Mouse (Mus musculus) T-helper 17 cell (primary cell): ENCODE measurements around the gene Ube2v1.

Experiments used
- in situ Hi-C, 2 experiments: fragments of 300-600 bp; cut with MboI, MseI; formaldehyde crosslinking; loops; 1 replicate in 1 of 2; 2 replicates in 1 of 2; pipeline ENCODE4 v1.15.1; 2025; ENCODE audit warnings: high pct_unique_total_duplicates in 2 of 2

The Ube2v1 gene

DNA sequence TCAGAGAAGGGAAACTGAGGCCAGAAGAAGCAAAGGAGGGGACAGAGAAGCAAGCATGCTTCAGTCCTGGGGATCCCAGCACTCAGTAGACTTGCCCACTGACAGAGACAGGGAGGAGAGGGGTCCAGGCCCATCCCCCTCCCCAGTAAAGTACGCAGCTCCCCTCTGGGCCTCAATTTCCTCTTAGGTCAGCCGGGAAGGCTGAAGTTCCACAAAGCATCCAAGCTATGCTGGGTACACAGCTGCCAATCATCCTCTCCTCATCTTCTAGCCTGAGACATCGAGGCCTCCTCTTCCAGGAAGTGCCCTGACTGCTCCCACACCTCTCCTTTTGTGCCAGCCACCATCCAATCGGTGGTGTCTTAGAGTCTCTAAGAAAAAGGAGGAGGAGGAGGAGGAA, 35.6 kb downstream of the Ube2v1 start:
- in situ Hi-C loops: loop anchor here in 1 of 2 experiments (5.0 kb wide), 1 partner anchor 64 kb away; no protein-coding TSS in a partner anchor

DNA sequence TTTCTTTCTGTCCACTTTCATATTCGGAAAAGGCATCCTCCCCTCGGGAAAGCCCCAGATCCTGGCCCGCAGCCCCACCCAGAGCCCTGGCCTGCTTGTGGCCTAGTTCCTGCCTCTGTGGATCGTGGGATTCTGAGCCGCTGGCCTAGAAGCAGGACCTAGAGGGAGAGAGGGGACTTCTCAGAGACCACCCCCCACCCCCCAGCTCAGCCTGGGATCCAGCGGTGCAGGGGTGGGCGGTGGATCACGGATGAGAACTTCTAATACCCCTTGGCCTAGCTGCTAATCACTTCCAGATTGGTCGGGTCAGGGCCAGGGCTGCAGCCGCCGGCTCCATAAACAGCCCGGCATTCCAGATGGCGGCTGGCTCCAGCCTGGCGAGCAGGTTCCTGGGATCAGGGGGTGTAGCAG, 36.1 kb downstream of the Ube2v1 start:
- in situ Hi-C loops: loop anchor here in 1 of 2 experiments (5.0 kb wide), 1 partner anchor 63 kb away; no protein-coding TSS in a partner anchor

DNA sequence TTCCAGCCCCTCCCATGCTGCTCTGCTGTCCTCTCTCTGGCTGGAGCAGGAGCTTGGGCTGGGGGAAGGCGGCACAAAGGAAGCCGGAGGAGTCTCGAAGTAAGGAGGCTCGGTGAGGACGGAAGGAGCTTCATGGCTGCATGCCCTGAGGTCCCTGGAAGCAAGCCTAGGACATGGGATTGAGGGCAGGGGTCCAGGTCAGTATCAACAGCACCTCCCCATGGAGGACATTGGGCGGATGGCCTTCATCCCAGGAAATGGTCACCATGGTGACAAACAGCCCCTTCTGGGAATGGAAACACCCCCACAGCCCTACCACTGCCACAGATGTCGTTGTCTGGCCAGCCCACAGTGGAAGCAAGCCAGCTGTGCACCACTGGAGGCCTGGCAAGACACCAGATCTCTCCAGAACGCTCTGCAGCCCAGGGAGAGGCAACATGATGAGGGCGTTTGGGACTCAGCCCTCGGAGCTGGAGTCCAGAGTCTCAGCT, 37.4 kb downstream of the Ube2v1 start:
- in situ Hi-C loops: no loop called here

DNA sequence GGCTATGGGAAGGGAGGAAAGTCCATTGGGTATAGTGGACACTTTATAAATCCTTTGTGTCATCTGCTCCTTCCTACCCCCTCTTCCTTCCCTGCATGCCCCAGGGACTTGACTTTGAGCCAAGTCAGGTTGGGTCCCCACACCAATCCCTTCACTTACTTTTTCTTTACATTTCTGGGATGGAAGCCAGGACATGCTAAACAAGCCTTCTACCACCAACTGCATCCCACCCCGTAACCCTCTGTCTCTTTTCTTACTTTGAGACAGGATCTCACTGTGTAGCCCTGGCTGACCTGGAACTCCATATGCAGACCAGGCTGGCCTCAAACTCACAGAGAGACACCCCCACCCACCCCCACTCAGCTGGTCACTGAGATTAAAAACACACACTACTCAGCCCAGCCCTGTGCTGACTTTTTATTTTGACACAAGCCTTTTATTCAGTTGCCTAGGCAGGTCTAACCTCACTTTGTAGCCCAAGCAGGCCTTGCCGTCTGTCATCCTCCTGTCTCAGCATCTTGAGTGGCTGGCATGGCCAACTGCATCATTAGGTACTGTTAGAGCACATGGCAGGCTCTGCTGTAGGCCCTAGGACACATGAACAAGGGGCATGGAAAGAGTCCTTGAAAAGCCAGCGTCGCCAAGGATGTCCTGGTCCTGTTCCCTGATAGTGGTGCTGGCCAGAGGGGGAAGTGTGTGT, 38.2 kb downstream of the Ube2v1 start:
- in situ Hi-C loops: no loop called here

DNA sequence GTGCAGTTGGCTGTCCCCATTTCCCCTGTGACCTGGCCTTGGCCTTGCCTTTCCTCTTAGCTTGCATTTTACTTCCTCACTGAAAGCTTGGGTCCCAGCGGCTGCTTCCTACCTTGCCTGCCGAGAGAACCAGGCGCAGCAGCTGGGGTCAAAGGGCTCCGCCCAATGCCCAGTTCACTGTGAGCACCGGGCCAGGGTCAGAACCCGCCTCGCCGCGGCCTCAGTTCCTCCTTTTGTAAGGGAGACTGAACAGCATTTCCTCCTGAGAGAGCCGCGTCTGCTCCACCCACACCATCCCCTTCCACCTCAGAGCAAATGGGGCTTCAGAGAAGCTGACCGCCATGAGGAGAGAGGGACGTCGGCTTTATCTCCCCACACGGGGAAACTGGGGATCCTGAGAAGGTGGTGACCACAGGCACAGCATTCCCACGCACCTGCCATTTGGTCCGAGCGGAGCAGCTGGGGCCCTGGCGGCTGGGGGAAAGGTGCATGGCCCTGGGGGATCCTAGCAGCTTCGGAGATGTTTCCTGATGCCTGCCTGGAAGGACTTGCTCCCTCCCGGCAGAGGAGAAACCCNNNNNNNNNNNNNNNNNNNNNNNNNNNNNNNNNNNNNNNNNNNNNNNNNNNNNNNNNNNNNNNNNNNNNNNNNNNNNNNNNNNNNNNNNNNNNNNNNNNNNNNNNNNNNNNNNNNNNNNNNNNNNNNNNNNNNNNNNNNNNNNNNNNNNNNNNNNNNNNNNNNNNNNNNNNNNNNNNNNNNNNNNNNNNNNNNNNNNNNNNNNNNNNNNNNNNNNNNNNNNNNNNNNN, 42.9 kb downstream of the Ube2v1 start:
- in situ Hi-C loops: loop anchor here in 1 of 2 experiments (10.0 kb wide), 1 partner anchor 1356 kb away; no protein-coding TSS in a partner anchor

DNA sequence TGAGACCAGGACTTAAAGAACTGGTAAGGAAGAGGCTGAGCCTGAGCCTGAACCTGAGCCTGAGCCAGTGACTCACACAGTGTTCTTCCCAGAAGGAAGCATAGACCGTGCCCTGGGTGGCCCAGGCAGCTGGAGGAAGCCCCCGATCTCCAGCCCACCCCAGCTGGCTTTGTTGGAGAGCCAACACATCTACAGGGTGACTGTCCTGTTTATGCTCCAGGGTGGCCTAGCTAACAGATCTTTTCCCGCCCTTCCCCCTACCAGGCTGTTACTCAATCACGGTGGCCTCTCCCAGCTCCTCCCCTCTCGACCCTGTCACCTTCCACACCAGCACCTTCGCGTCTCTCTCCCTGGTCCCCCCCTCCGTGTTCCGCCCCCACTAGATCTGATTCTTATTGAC, 44.9 kb downstream of the Ube2v1 start:
- in situ Hi-C loops: loop anchor here in 1 of 2 experiments (10.0 kb wide), 1 partner anchor 1358 kb away; no protein-coding TSS in a partner anchor

DNA sequence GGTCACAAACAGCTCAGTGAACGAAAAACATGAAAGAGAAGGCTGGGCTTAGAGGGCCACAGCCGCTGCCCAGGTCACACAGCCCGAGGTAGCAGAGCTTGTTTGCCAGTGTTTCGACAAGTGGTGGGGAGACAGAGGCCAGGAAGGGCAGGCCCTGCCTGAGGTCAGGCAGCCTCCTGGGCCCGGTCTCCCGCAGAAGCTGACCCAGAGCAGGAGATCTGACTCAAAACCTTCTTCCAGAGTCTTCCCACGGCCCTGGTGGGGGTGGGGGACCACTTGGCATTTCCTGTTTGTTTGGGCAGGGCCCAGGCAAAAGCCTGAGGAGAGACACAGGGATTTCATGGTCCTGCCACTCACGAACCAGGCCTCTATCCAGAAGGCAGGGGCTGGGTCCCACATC, 45.9 kb downstream of the Ube2v1 start:
- in situ Hi-C loops: loop anchor here in 1 of 2 experiments (10.0 kb wide), 1 partner anchor 1359 kb away; no protein-coding TSS in a partner anchor

DNA sequence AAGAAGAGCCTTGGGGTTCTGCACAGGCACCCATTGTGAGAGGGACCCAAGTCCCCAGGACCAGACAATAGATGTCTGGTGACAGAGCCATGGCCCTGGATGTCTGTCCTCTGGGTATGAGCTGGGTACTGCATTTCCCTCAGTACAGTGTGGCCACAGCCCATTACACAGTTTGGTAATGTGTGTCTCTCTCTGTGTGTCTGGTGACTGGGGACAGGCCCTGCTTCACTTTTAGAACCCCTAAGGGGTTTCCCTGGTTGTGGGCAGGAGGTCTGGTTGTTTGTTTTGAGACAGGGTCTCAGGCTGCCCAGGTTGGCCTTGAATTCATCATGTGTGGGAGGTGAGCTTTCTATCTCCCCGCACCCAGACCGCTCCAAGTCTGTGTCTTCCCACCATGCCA, 46.6 kb downstream of the Ube2v1 start:
- in situ Hi-C loops: loop anchor here in 1 of 2 experiments (10.0 kb wide), 1 partner anchor 1360 kb away; no protein-coding TSS in a partner anchor

DNA sequence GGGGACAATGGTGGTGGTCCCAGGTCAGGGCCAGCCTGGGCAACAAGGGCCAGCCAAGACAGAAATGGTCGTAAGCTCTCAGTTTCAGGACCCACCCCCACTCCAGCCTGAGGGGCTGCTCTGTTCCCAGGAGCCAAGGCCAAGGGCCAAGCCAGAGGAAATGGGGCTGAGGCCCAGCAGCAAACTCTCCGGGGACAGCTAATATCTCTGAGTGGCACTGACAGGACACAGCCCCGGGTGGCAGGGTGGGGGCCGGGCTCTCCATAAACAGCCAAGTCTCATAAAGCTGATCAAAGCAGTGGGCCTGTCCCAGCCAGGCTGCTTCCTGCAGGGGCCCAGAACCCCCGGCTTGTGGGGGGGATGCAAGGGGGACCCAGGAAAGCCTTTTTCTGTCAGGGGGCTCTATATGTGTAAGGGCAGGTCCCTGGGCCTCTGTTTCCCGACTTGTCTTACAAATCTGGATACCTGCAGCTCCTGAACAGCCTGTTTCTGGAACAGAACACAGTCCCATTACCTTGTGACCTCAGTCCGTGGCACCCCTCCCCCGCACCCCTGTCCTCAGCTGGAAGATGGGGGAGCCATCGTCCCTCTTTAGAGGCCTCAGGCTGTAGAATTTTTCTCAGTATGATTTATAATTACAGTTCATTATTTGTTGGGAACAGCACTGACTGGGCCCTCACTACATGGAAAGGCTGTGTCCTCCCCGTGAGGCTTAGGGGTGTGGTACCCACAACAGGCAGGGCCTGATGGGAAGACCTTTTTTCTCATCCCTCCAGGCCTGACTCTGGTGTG, 48.5 kb downstream of the Ube2v1 start:
- in situ Hi-C loops: loop anchor here in 1 of 2 experiments (10.0 kb wide), 1 partner anchor 1361 kb away; no protein-coding TSS in a partner anchor

DNA sequence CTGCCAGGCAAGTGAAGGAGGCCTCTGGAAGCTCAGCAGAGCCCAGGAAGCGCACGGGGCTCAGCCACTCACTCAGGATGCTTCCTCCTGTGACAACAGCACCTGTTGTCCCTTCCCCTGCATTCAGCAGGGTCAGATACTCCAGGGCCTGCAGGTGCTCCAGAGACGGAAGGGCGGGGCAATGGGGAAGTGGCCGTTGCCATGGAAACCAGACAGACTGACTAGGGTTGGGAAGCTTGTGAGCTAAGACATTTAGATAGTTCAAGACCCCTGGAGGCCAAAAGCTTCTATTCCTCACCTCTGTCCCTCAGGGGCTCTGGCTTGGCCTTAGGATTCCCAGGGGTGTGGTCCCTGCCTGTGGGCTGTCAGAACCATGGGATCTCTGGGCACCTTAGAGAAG, 53.4 kb downstream of the Ube2v1 start:
- in situ Hi-C loops: loop anchor here in 1 of 2 experiments (10.0 kb wide), 1 partner anchor 1446 kb away; no protein-coding TSS in a partner anchor

DNA sequence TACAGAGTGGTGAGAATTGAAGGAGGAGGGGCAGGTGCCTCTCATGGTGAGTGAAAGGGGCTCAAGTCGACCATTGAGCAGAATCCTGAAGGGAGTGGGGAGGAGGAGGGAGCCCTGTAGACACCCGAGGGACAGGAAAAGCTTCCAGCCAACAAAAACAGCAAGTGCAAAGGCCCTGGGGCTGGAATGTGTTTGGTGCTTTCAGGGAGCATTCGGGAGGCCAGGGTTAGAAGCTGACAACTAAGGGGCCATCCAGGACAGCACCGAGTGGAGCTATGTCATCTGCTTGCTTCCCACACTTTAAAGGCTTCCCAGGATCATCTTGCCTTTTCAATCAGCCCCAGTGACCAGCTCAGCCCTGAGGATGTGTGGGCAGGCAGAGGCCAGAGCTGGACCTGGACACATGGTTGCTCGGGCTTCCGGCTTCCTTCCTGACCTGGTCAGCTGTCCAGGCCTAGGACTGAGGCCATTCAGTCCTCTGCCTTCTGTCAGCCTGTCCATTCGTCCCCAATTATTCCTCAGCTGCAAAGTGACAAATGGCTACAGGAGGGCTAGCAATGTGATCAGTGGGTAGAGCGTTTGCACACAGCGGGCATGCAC, 54.6 kb downstream of the Ube2v1 start:
- in situ Hi-C loops: loop anchor here in 1 of 2 experiments (10.0 kb wide), 1 partner anchor 1448 kb away; no protein-coding TSS in a partner anchor

DNA sequence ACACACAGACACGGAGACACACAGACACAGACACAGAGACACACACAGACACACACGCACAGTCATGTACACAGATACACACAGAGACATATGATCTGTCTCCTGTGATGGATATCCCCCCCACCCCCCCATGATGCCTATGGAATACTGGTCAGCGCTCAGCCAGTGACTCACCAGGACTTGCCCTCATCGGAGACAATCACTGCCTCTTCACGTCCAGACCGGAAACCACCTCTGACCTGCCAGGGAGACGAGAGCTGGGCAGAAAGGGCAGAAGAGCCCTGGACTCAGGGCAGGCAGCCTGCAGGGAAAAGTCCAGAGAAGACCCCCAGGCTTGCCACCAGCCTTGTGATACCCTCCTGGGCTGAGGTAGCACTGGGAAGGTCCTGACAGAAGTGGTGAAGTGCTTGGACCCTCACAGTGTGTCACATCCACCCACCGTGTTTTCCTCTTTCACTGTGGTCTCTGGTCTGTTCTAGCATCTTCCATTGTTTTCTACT, 55.7 kb downstream of the Ube2v1 start:
- in situ Hi-C loops: loop anchor here in 1 of 2 experiments (10.0 kb wide), 1 partner anchor 1449 kb away; no protein-coding TSS in a partner anchor

DNA sequence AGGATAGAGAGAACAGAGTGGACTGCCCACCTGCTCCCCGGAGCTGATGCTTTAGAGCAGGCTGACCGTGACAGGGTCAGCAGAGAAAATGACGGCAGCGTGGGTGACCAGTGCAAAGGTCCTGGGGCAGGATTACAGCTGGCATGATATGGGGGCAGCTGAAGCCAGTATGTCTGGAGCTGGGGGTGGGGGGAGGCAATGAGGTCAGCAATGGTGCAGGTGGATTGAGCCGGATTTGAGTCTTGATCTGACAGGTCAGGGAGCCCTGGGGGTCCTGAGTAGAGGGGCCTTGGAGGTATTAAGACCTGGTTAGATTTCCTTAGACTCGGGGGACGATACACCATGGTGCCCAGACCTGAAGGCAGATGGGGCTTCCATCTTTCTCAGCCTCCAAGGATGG, 56.3 kb downstream of the Ube2v1 start:
- in situ Hi-C loops: loop anchor here in 1 of 2 experiments (10.0 kb wide), 1 partner anchor 1449 kb away; no protein-coding TSS in a partner anchor

DNA sequence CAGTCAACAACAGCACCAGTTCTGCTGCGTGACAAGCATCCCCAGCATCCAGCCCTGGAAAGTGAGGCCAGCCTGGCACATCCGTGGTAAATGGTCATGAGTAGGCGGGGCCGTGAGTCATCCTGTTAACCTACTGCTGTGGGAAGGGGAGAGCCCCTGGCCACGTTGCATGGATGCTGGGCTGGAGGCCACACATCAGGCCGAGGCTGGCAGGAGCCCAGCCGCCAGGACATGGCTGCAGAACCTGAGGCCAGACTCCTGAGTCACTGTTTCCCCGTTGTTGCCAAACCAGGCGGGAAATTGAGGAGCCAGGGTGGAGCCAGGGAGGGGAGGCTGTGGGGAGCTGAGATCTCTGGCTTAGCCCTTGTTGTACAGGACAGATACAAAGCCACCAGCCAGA, 57.1 kb downstream of the Ube2v1 start:
- in situ Hi-C loops: loop anchor here (10.0 to 25.0 kb wide), 2 partner anchors 1363 to 1450 kb away; no protein-coding TSS in a partner anchor

DNA sequence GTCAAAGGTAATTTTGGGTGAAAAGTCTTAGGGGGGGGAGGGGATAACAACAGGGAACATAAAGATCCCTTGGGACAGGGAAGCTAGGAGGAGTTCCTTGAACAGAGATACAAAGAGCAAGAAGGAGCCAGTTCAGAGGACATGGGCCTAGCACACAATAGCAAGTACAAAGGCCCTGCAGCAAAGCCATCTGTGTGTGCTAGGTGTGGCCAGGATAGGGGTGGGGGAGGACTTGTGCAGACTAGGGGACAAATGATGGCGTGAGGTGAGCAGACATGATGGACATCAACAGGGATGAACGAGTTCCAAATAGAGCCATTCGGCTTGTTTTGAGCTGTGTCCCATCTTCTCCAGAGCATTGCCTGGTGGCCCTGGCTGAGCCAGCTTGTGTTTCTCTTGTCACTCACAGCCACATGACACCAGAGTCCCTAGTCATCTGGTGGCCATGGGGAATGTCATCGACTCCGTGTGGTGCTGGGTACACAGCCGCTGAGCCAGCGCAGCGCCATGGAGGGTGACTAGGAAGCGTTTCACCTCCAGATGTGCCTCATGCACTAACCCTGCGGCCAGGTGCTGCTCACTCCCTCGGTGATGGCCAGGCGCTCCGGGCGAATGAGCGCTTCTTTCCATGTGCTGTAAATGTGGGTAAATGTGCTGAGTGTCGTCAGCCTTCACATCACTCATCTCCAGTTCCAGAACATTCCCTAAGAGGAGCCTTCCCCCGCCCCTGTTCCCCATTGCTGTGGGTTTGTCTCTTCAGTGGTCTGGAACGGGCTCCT, 60.3 kb downstream of the Ube2v1 start:
- in situ Hi-C loops: loop anchor here (10.0 to 25.0 kb wide), 2 partner anchors 1359 to 1453 kb away; no protein-coding TSS in a partner anchor

DNA sequence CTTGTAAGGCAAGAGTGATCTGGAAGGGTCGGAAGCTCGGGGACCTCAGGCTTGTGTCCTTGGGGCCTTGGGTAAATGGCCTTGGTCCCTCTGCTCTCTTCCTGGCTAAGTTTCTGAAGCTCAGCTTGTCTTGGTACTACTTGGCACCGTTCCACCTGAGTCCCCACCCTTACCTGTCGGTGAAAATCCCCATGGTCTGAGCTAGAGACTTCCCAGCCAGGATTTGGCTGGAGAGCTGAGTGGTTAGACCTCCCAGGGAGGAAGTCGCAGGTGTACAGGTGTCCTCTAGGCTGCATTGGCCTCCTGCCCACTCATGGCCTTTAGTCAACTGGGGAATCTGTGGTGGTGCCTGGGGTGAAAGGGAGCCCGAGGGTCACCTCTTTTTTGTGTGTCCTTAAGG, 61.1 kb downstream of the Ube2v1 start:
- in situ Hi-C loops: loop anchor here (10.0 to 25.0 kb wide), 2 partner anchors 1359 to 1454 kb away; no protein-coding TSS in a partner anchor

DNA sequence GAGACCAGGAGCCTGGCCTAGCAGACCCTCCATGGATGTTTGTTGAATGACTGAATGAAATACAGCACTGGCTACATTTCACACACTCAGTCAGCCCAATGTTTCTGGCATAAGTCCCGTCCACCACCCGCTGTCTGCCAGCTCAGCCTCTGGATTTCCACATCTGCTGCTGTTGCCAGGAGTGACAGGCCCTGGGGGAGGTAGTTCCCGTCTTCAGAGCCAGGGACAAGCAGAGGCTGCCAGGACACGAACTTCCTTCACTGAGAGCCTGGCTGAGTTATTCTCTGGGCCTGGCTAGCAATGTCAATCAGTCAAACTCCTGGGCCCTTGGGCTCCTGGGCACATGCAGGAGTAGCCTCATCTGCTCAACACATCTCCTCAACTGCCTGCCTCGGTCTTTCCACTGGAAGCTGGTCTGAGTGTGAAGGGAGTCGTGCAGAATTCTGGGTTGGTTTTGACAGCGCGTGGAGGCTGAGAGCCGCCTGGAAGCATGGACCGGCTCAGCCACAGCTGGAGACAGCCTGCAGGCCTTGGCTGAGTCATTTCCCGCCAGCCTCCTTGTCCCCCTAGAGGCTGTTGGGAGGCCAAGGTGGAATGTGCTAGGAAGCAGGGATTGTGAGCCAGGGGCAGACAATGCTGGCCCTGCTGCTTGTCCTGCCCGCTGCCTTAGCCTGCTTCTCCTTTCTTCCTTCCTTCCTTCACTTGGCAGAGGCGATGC, 61.8 kb downstream of the Ube2v1 start:
- in situ Hi-C loops: loop anchor here (10.0 to 25.0 kb wide), 2 partner anchors 1358 to 1455 kb away; no protein-coding TSS in a partner anchor

DNA sequence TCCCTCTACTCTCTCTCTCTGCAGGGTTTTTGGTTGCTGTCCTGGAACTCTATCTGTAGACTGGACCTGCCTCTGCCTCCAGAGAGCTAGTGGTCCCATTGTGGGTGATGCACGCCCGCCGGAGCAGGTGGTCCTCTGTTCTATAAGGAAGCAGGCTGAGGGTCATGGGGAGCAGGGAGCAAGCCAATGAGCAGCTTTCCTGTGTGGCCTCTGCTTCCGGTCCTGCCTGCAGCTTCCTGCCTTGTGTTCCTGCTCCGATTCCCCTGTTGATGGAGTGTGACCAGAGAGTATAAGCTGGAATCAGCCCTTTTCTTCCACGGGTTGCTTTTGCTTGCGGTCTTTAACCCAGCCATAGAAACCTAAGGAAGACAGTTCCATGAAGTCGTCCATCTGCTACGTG, 63.8 kb downstream of the Ube2v1 start:
- in situ Hi-C loops: loop anchor here in 1 of 2 experiments (25.0 kb wide), 1 partner anchor 1356 kb away; no protein-coding TSS in a partner anchor
